Mouse (Mus musculus) 416B (cell line): ENCODE results near the gene Cfc1.
"Not testable (repeated sequence)": the region's sequence is repeated elsewhere in the genome, so short reads cannot be mapped to it uniquely, and the experiment has no call there.

Experiments
- DNase-seq: peaks from one replicate; pipeline ENCODE4 v3.0.0; 2011; ENCODE audit warnings: low read depth

Cfc1 gene

DNA sequence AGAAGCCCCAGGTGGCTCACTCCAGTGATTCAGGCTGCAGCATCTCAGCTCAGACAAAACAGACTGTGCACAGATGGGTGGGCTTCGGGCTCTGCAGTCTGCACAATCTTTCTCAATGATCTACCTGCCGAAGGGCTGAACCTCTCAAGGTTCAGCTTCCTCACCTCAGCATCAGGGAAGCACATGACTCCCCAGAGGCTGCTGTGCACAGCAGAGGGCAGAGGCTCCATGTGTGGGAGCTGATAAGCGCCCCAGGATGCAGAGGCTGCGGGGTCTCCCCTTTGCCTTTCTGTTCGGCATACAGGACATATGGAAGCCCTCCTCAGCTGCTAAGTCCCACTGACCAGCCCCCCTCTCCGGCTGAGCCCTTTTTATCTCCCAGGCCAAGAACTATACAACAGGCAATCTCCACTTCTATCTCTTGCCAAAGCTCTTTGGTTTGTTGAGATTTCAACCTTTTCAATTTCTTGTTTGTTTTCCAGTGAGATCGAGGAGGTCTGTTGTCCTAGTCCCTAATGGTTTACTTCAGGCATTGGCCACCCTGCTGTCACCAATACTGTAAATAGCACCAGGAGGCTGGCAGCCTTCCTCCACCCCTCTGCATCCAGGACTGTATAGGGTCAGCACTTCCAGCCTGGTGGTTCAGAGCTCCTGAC is at the start of gene Cfc1:
Gene Cfc1 (plus strand): TSS at position 606 of the 656 bp plus-strand sequence.
- DNase-seq: not testable (repeated sequence)

DNA sequence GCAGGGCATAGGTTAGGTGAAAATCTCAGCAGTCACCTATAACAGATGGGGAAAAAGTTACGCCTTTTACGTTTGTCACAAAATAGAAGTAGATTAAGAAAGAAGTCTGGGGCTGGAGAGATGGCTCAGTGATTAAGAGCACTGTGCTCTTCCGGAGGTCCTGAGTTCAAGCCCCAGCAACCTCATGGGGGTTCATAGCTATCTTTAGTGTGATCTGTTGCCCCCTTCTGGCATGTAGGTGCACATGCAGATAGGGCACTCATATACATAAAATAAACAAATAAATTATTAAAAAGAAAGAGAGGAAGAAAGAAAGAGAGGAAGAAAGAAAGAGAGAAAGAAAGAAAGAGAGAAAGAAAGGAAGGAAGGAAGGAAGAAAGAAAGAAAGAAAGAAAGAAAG is 48.1 kb upstream of the Cfc1 start:
- peak; percentile 54 for DNase-seq

DNA sequence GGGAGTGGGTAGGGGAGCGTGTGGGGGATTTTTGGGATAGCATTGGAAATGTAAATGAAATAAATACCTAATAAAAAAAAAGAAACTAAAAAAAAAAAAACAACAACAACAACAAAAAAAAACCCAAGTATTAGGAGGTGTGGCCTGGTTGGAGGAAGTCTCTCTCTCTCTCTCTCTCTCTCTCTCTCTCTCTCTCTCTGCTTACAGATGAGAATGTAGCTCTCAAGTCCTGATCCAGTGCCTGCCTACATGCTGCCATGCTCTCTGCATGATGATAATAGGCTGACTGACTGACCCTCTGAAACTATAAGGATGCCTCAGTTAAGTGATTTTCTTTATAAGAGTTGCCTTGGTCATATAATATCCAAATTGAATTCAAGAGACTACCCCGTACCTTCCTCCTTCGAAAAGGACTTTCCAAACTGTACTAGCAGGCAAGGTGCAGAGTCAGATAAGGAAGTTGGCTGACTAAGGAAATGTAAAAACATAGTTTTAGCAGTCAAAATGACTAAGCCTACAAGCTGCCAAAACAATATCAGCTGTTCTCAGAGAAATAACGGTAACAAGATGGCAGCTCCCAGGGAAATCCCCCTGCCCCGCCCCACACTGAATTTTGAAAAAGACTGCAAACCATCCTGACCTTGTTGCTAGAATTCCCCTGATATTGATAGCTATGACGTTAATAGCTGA is 45.5 kb upstream of the Cfc1 start:
- peak; percentile 77 for DNase-seq

DNA sequence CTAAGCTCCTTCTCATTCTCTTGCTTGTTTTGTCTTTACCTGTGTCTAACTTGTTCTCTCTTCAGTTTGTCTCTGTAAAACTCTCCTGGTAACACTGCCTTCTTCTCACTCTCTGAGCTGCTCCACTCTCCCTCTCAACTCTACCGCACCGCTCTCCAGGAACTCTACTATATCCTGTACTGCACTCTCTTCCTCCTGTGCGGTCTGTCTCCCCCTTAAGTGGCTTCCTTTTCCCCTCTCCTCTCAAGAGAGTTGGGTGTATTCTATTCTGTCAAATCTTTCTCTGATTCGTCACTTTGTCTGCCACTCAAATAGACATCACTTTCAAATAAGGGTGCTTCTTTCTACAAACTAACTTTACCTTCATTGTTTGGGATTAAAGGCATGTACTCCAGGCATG is 44.0 kb upstream of the Cfc1 start:
- peak; percentile 56 for DNase-seq

DNA sequence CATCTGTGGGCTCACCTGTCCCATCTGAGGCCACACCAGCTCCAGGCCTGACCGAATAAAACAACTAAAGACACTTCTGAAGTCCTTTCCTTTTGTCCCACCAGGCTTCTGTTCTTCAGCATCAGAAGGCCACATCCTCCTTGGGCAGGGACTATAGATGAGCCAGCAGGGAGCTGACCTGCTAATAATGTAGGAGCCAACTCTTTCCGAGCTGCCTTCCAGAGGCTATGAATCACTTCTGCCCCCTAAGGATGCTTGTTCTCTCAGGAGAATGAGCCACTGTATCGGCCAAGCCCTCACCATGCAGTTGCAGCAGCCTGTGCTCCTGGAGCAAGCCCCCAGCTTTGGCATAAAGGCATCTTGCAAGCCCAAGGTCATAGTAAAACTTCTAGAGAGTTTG is 32.5 kb upstream of the Cfc1 start:
- no peak for DNase-seq

DNA sequence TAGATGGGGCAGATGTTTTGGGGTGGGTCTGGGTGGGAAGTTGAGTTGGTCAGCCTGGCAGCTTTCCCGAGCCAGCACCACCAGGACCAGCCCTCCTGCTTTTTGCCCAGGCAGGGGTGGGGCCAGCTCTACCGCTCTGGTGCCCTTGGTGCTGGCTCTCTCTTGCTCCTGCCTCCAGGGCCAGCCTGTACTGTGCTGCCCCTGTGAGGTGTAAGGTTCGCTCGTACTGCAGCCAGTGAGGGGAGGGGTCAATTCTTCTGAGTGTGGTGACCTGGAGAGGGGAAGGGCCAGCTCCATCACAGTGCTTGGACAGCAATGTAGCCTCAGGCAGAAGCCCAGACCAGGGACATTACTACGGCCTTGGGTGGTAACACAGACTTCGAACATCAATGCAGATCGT is 30.1 kb upstream of the Cfc1 start:
- no peak for DNase-seq

DNA sequence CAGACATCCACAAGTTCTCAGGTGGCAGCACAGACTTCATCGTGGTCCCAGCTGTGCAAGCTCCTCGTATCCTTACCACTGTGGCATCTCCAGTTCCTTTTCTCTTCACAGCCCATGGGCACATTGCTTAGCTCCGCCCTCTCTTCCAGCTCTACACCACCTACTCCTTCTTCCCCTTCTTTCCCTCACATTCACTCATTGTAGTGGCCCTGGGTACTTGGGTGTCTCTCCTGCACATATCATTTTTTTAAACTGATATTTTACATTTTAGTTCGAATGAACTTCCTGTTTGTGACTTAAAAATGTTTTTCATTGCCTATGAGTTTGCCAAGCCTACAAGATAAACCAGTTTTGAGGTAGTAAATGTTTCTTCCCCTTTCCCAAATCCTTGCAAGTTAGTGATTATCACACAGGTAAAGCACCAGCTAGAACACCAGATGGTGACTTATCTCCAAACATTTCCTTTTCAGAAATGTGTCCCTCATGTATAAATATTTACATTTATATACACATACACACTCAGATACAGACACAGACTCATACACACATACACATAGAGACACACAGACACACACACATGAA is 29.4 kb upstream of the Cfc1 start:
- no peak for DNase-seq

DNA sequence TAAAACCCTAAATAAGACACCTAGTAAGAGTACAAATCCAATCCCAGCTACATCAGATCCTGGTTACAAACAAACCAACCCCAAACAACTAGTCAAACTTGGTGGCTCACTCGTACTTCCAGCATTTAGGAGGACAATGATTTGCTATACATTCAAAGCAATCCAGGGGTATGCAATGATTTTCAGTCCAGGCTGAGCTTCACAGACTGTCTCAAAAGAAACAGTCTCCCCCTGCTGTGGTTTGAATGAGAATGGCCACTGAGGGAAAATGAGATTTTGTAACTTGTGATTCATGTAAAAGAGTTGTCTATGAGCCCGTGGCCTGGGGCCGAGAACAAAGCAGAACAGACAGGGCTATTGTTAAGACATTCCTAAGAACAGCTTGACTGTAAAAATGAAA is 27.5 kb upstream of the Cfc1 start:
- DNase-seq: no peak

DNA sequence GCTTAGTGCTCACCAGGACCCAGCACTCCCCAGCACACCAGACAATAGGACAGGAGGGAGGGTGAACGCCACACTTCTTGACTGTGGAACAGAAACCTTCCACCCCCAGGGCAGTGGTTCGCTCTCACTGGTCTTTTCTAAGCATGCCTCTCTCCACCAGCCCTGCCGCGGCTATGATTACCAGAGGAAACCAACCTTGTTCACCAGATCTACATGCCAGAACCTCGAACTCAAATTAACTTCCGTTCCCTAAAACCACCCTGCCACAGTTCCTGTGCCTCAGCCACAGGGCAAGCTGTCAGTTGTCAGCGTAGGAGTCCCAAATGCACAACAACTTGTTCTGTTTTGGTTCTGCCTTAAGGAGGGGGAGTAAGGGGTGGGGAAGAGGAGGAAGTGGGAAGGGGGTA is 24.9 kb upstream of the Cfc1 start:
- peak; percentile 93 for DNase-seq

DNA sequence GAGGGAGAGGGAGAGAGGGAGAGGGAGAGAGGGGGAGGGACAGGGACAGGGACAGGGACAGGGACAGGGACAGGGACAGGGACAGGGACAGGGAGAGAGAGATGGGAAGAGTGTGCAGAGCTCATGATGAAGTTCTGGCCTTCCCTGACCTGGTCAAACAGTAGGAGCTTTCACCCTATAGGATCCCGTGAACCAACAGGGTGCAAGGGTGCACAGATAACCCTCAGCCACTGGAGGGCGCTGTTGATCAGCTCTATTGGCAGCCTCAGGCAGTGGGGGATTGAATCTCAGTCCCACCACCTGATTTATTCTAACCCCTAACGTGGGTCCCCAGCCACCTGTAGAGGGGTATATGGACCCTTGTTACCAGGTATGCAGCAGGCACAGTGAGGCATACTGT is 24.4 kb upstream of the Cfc1 start:
- peak; percentile 74 for DNase-seq

DNA sequence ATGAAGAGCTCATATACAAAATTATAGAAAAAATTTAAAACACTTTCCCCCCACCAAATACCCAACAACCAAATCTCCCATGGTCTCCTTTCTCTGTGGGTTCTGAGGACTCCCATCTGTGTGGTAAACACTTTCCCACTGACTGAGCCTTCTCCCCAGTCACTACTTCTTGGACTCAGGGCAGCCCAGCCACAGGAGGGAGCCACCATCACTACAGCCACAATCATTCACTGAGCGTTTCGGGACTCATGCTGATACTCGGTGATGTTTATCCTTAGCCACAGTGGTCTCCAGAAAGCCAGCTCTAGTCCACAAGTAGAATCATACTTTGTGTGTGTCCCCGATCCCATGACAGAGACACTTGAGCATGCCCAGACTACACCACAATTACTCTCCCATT is 22.4 kb upstream of the Cfc1 start:
- no peak for DNase-seq

DNA sequence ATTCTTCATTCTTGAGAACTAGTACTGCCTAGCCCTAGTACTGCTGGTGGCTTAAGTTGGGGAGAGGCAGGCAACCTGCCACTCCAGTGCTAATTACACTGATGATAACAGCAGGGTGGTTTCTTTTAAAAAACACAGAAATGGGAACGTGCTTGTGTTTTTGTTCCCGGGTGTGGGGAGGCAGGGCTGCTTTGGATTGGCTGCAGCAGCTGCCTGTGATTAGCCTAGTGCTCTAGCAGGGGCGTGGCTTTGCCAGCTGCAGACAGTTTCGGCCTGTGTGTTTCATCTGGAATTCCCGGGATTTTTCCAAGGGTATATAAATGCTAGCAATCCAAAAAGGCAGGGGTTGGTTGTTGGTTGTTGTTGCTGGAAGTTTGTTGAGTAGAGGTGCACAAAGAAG is 18.9 kb upstream of the Cfc1 start:
- DNase-seq: no peak

DNA sequence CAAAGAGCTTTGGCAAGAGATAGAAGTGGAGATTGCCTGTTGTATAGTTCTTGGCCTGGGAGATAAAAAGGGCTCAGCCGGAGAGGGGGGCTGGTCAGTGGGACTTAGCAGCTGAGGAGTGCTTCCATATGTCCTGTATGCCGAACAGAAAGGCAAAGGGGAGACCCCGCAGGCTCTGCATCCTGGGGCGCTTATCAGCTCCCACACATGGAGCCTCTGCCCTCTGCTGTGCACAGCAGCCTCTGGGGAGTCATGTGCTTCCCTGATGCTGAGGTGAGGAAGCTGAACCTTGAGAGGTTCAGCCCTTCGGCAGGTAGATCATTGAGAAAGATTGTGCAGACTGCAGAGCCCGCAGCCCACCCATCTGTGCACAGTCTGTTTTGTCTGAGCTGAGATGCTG is 18.2 kb upstream of the Cfc1 start:
- DNase-seq: not testable (repeated sequence)

DNA sequence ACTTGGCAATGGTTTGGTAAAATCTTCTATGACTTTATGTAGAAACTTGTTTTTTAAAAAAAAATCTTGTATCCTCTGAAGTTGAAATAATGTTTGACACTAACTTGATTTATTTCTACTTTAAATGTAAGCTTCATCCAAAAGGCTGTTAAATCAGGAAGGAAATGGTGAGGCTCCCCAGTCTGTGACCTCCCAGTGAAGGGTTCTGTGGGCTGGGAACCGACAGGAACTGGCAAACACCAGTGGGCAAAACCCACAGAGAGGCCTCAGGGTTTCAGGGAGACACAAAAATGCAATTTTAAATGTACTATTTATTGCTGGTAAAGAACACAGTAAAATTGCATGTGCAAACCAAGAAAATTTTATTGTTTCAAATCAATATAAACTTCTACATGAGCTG is 17.7 kb upstream of the Cfc1 start:
- DNase-seq: peak; percentile 22

DNA sequence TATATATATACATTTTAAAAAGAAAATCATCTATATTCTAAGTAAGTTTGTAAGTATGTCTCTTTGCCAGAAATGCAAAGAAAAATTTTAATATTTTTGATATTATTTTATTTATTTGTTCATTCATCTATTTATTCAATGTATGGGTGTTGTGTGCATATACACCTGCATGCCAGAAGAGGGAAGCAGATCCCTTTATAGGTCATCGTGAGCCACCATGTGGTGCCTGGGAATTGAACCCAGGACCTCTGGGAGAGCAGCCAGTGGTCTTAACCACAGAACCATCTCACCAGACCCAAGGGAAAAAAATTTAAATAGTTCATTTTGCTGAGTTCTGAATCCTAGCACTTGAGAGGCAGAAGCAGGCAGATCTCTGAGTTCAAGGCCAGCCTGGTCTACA is 17.2 kb upstream of the Cfc1 start:
- DNase-seq: peak; percentile 53

DNA sequence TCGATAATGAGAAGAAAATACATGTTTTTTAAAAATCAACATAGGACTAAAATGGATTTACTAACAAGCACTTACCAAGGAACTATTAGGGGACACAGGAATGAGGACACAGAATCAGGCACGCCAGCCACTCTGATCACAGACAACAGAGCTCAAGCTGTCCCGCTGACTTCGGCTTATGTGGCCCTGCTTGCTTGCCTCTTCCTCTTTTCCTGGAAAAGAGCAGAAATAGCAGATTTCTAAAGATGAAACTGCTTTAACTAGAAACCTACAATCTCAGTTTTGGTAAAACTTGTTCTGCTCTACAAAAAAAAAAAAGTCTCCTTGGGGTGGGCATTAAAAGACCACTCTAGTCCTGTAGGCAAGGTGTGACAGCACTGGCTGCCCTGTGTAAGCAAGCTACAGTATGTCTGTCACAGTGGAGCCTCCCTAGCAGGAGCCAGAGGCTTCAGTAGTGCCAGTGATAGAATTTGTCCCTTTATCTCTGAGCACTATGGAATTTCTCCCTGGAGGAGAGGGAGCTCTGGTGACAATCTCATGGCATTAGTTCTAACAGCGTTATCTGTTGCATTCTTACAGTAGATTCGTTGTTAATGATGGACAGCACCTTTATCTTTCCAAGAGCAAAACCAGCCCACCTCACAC is 13.1 kb upstream of the Cfc1 start:
- no peak for DNase-seq

DNA sequence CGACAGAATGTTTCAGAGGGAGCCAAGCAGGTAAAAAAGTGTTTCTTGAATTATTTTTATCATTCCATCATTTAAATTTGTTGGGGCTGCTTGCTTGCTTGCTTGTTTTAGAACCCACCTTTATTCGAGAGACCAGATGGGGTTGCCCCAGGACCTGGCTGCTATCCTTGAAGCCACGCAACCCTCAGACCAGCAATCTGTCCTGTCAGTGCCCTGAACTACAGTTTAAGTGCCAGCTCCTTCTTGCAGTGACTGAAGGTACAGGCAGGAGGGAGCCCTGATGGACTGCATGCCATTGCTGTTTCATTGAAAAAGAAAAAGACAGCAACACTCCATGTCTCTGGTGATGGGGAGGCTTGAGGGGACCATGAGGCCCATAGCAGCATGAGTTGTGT is 12.6 kb upstream of the Cfc1 start:
- no peak for DNase-seq

DNA sequence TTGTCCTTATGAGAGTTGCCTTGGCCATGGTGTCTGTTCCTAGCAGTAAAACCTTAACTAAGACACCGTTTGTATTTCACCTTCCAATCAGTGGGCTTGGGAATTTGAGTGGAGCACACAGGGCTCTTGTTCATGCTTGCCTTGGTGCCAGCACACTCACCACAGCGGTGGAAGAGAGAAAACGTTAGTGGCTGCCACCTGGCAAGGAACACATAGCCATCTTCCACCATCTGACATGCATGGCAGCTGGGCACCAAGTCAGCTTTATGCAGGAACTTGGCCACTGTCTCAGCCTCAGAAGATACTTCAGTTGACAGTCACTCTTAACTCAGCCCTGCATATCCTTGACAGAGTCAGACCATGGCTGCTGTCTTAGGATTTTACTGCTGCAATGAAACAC is 11.8 kb upstream of the Cfc1 start:
- DNase-seq: no peak

DNA sequence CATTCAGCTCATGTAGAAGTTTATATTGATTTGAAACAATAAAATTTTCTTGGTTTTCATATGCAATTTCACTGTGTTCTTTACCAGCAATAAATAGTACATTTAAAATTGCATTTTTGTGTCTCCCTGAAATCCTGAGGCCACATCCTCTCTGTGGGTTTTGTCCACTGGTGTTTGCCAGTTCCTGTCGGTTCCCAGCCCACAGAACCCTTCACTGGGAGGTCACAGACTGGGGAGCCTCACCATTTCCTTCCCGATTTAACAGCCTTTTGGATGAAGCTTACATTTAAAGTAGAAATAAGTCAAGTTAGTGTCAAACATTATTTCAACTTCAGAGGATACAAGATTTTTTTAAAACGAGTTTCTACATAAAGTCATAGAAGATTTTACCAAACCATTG is 874 bp upstream of the Cfc1 start:
- not testable (repeated sequence) for DNase-seq

DNA sequence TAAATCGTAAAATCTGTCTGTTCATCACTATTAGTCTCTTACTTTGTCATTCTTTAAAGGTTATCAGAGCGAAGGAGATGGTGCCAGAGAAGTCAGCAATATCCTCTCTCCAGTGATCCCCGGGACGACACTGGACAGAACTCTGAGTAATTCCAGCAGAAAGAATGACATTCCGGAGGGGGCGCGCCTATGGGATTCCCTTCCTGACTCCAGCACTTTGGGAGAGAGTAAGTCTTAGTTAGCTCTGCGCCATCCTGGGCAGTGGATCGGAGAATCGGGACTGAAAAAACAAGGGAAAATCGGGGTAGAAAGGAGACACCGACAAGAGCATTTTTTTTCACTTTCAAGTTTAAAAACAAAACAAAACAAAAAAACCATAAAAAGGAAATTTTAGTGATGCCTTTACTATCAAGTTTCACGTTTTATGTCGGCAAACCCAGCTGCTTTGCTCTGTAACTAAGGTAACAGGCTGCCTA is 881 bp downstream of the Cfc1 start:
- DNase-seq: no peak

DNA sequence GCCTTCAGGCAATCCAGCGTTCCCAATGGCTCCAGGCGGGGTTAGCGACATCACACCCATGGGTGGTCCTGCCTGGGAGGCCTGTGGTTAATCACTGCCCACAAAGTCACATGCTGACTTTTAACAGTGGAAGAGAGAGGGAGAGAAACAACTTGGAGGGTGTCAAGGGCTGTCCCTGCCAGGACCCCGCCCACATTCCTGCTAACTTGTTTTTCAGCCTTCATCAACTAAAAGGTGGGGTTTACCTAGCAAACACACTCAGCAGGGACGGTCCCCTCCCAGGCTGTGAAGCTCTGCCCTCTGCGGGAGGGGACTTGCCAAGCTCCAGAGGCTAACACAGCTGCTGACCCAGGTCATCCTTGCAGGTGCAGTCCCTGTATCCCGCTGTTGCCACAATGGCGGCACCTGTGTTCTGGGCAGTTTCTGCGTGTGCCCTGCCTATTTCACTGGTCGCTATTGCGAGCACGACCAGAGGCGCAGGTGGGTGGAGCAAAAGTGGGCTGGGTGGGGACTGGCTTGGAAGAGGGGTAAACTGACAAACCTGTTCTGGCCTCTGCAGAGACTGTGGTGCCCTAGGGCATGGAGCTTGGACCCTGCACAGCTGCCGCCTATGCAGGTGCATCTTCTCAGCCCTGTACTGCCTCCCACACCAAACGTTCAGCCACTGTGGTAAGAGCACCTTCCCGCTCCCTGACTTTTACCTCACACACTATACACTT is 1.5 kb downstream of the Cfc1 start:
- no peak for DNase-seq

DNA sequence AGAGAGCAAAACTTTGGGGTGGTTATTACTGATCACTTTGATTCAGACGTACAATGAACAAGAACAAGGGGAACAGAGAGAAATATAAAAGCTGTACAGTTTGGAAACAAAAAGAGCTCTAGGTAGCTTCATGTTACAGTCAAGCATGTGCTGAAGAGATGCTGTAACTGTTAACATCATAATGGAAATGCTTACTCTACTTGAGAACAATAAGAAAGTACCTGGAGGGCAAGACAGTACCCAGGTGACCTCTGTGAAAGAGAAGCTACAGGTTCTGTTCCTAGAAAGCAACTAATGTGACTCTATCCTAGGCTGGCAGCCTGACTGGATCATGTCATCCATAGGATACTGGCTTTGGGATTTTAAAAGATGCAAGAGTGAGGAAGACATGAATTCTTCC is 11.6 kb downstream of the Cfc1 start:
- no peak for DNase-seq
